Mouse (Mus musculus) T-cell, adult 66 days (primary cell): Measurements from ENCODE around the gene Wdfy2. TPM values are rescaled to one million over a fixed set of nuclear protein-coding genes. Genes with fewer than 3 reads are reported as not detected.

Experiments used
- total RNA-seq, 2 experiments: library from RNA; stranded (reverse); gene quantifications; 3 replicates in 1 of 2; 4 replicates in 1 of 2; pipeline ENCODE4 v1.2.4; 2023

Wdfy2 gene
- 10 to 100 TPM; 10.3 to 10.8 TPM for total RNA-seq

DNA sequence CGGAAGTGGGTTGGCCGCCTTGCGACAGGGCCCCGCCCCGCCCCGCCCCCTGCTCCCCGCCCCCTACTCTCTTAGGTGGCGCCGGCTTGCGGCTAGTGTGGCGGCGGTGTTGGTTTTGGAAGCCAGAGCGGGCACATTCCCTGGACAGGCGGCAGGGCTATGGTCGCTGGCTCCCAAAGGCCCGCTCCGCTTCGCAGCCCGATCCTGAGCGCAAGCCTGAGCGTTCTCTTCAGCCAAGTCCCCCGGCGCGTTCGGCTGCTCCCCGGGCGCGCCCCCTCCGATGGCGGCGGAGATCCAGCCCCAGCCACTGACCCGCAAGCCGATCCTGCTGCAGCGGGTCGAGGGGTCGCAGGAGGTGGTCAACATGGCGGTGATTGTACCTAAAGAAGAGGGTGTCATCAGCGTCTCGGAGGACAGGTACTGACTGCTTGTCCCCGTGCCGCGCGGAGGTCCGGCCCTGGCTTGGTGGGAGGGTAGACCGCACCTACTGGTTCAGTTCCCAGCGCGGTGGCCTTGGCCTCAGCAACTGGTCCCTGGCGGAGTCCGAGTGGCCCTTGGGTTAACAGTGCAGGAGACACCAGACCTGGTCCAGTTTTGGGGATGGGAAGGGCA is at the start of gene Wdfy2:
TSS of gene Wdfy2 (plus strand) at position 38 of the 612 bp plus-strand sequence.

DNA sequence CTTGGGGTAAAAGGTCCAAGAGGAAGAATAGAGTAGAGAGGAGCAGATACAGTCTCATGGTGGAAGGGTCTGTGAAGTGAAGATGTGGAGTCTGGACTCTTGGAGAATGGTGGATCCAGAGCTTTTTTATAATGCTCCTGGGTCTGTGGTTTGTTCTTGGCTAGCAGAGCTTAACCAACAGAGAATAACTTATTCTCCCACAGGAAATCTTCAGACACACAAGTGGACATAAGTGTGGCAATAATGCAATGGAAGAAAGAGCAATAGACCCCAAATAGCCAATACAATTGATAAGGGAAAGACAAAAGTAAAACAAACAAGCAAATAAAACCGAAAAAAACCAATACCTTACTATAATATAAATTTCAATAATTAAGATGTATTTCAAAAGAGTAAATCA is 146.9 kb downstream of the Wdfy2 start, which contains the start of gene Defb48:
TSS of gene Defb48 (minus strand) at position 101 of the 400 bp plus-strand sequence.

GRCm38 (mm10) chr14:62997777-62998176 is 160.3 kb downstream of the Wdfy2 start, which contains the start of gene Defb47:
Gene Defb47 (plus strand): TSS chr14:62998077.

Other genes with a start within 250 kb of the Wdfy2 start
- not detected for gene Serpine3, start 174.0 kb upstream of the Wdfy2 start, total RNA-seq
- 10 to 100 TPM; 83.3 to 85.8 TPM for gene Ints6, start 76.5 kb upstream of the Wdfy2 start, total RNA-seq
- not detected for gene Defb48, start 146.8 kb downstream of the Wdfy2 start, total RNA-seq
- not detected for gene Defb47, start 160.4 kb downstream of the Wdfy2 start, total RNA-seq
- gene Defb43, start 174.1 kb downstream of the Wdfy2 start, total RNA-seq = not detected
- gene Defb42, start 209.3 kb downstream of the Wdfy2 start, total RNA-seq = not detected
- gene Defb30, start 212.3 kb downstream of the Wdfy2 start, total RNA-seq = not detected